Mouse (Mus musculus) Patski (cell line): ENCODE measurements around the gene Fpgt. TPM values are rescaled to one million over a fixed set of nuclear protein-coding genes. Genes with fewer than 3 reads are reported as not detected.

Experiments
- ATAC-seq: fragments of 100-300 bp; one replicate; pipeline ENCODE4 v1.8.0; 2021
- CTCF ChIA-PET: fragments of 350-600 bp; sonication (Branson Sonifier 250); formaldehyde crosslinking; loops from one replicate; lab custom pipeline; 2022; ENCODE audit warnings: inconsistent platforms; lab: Charles Lee
- POLR2A ChIA-PET: fragments of 350-600 bp; sonication (Branson Sonifier 250); formaldehyde crosslinking; loops from one replicate; lab custom pipeline; 2022; ENCODE audit warnings: antibody characterized with exemption, inconsistent platforms; lab: Charles Lee
- DNase-seq: peaks from one replicate; pipeline ENCODE4 v3.0.0-alpha.2; 2011; ENCODE audit warnings: low read depth, low spot score
- H3K27me3 ChIP-seq: fragments of 371-371 bp; one replicate; pipeline ENCODE4 v1.5.1; 2021
- CTCF ChIP-seq: fragments of 100-300 bp; IDR thresholded peaks from one replicate; pipeline ENCODE4 v1.5.1; 2021
- in situ Hi-C: fragments of 300-500 bp; cut with MboI; formaldehyde crosslinking; loops from 3 replicates; pipeline ENCODE4 v1.11.1; 2018; ENCODE audit warnings: low pct_unique_long_range_greater_than_20kb, mixed read lengths
- polyA plus RNA-seq: library from polyadenylated mRNA; unstranded; gene quantifications from one replicate; pipeline ENCODE4 v1.2.3, GENCODE M21; 2021

The Fpgt gene
- polyA plus RNA-seq, result 23.8 TPM

DNA sequence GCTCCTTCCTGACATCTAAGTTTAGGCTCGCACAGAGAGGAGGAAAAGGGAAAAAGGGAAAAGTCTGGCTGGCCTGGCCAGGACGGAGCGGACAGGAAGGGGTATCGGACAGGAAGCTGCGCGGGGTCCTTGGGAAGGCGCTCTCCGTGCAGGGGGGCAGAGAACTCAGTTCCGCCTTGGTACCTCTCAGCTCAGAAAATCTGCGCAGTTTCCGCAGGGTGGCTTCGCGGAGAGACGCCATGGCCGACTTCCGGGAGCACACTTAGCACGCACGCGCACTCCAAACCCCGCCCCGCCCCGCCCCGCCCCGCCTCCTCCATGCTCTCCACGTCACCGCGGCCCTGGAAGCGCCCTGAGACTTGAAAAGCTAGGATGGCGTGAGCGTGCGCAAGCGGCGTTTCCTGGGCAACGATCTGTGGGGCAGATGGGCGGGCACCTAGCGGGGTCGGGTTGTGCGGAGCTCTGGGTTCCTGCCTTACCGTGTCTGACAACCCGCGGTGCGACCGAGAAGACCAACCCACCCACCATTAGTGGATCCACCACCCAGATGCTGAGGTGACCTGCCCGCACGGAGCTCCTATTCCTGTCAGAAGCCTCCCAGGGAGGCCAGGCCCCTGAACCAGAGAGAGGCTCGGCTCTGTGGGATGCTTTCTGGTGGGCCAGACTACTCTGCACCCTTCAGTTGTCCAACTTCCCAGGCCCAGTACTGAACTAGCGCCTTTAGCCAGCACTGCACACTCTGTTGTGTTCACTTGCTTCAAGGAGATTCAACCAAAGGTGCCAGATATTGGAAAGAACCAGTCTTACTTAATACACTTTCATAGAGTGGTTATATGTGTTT lies at the start of gene Fpgt, which contains the start of gene Lrriq3:
Gene Fpgt (minus strand): TSS at position 288 of the 841 bp plus-strand sequence.
Gene Lrriq3 (plus strand): TSS at position 319 of the 841 bp plus-strand sequence.
- ChIA-PET CTCF (interaction anchor here (0.8 kb wide), 3 partner anchors 26 to 497 kb away, joined by 3 to 5 read pairs (median 3); partner anchors contain the start of genes Cryz and Tyw3), POLR2A (interaction anchor here (1.3 kb wide), 1 partner anchor 22 kb away, joined by 3 read pairs; no protein-coding TSS in a partner anchor)
- no peaks in the 10 kb centered on the region for H3K27me3 ChIP-seq
- TF ChIP-seq CTCF, result no peak
- in situ Hi-C loops, result loop anchor here (10.0 to 25.0 kb wide), 2 partner anchors 499 to 1181 kb away; partner anchors contain the start of genes Cryz, Msh4, Rabggtb and Tyw3
- peak; percentile 85 for DNase-seq
- peak; percentile 100 for ATAC-seq

DNA sequence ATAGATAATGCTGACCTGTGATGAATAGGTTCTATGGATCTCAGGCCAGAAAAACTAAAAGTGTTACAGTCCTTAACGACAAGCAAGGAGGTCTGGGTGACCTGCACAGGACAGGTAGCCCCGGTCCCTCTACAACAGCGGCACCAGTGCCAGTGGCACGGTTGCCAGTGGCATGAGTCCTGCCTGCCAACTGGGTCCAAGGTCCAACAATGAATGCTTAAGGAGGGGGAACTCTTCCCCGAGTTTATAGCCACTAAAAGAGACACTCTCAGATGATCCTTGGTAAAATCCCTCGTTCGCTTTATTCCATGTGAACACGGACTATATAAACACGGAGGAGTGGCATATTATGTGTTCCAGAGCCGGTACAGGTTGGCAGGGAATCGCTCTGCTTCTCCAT lies 47.8 kb upstream of the Fpgt start:
- in situ Hi-C loops, result no loop called here
- POLR2A ChIA-PET, result no interaction called here
- ATAC-seq, result no peak
- H3K27me3 ChIP-seq, result no peaks in the 10 kb centered on the region
- CTCF ChIA-PET, result no interaction called here
- no peak for TF ChIP-seq CTCF
- no peak for DNase-seq

DNA sequence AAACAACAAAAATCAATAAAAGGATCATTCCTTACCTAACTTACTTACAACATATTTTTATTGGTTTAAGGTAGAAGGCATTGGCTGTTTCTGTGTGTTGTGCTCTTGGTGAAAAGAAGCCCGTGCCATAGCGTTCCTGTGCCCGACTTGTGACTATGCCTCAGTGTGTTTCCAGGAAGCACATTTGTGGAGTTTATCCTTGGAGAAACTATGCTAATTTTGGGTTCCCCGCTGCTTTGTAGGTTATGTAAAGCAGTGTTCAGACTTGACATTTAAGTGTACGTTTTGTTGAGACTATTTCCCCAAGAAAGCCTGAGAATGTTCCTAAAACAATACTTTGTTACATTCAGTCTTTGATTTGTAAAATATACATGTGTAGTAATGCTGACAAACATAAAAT lies 44.5 kb upstream of the Fpgt start:
- ChIA-PET POLR2A (no interaction called here), CTCF (no interaction called here)
- in situ Hi-C loops, result no loop called here
- no peaks in the 10 kb centered on the region for H3K27me3 ChIP-seq
- no peak for TF ChIP-seq CTCF
- ATAC-seq (no peak), DNase-seq (no peak)

DNA sequence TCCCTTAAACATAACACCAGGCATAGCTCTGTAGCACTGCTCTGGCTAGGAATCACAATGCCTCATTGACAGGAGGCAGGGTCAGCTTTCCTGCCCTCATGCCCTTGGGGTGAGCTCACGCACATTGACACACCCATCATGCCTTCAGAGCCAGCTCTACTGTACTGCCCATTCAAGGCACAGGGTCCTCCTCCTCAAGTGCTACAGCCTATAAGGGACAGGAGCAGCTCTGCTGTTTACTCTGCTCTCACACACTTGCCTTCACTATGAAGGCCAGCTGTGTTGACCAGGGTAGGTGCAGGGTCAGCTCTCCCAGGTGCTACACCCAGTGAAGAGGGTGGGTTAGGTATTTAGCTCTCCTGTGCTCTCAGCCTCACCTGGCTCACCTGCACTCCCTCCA lies 12.8 kb upstream of the Fpgt start:
- no peak for TF ChIP-seq CTCF
- CTCF ChIA-PET, result interaction anchor here (1.4 kb wide), 1 partner anchor 9 kb away, joined by 5 read pairs; no protein-coding TSS in a partner anchor
- in situ Hi-C loops, result no loop called here
- DNase-seq (no peak), ATAC-seq (peak; percentile 60)
- peaks cover 10% of the 10 kb centered on the region for H3K27me3 ChIP-seq
- POLR2A ChIA-PET, result no interaction called here

DNA sequence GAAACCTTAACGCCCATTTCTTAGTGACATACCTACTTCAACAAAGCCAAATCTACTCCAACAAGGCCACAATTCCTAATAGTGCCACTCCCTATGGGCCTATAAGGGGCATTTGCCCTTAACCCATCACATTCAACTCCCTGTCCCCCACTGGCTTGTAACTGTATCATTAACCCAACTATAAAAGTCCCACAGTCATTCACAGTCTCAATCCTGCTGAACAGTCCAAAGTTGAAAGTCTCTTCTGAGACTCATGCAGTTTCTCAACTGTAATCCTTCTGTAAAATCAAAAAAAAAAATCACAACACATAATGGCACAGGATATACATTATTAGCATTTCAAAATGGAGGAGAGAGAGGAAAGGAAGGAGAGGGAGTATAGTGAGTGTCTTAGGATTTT lies 6.1 kb upstream of the Fpgt start:
- H3K27me3 ChIP-seq, result no peaks in the 10 kb centered on the region
- TF ChIP-seq CTCF, result no peak
- ChIA-PET CTCF (interaction anchor here (0.6 kb wide), 1 partner anchor 578 kb away, joined by 3 read pairs; no protein-coding TSS in a partner anchor), POLR2A (no interaction called here)
- no peak for ATAC-seq
- no peak for DNase-seq
- in situ Hi-C loops, result loop anchor here (10.0 to 25.0 kb wide), 2 partner anchors 504 to 1187 kb away; partner anchors contain the start of genes Cryz, Msh4, Rabggtb and Tyw3

DNA sequence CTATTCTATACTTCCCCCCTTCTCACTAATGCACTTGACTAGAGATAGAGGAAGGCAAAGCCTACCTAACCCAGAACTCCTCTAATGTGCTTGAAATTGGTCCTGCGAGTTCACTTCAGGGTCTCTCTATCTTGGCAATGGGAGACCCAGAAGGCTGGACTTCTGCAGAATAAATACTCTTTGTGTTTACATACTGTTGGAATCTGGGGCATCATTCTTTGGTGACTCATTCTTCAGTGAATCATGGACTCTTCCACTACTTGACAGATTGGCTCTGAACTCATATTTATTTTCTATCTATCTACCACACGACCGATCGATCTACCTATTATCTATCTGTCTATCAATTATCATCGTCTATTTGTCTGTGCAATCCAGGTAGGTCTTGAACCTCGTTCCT lies 1.1 kb downstream of the Fpgt start:
- H3K27me3 ChIP-seq, result no peaks in the 10 kb centered on the region
- in situ Hi-C loops, result loop anchor here (10.0 to 25.0 kb wide), 2 partner anchors 497 to 1180 kb away; partner anchors contain the start of genes Cryz, Msh4, Rabggtb and Tyw3
- POLR2A ChIA-PET, result interaction anchor here (0.7 kb wide), 1 partner anchor 609 kb away, joined by 4 read pairs; no protein-coding TSS in a partner anchor
- DNase-seq, result no peak
- no peak for ATAC-seq
- CTCF ChIA-PET, result interaction anchor here (0.6 kb wide), 1 partner anchor 708 kb away, joined by 4 read pairs; no protein-coding TSS in a partner anchor
- no peak for TF ChIP-seq CTCF

DNA sequence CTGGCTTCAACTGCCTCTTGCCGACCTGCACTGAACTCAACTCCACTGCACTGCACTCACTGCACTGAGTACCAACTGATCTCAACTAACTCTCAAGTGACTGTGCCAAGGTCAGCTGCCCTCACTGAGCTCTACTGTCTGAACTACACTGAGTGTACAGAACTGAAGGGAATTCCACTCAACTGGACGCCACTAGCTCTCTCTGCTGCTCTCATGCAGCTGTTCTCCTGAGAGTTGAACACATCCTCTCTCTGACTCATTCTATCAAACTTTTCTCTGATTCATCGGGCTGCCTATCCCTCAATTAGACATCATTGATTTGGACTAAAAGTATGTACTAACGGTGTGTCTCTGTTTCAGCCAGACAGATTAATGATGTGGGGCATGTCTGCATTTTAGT lies 15.3 kb downstream of the Fpgt start:
- peak; percentile 51 for ATAC-seq
- DNase-seq, result no peak
- ChIA-PET POLR2A (no interaction called here), CTCF (interaction anchor here (0.9 kb wide), 1 partner anchor 13 kb away, joined by 3 read pairs; no protein-coding TSS in a partner anchor)
- H3K27me3 ChIP-seq, result peaks cover 19% of the 10 kb centered on the region
- in situ Hi-C loops, result loop anchor here (25.0 kb wide), 1 partner anchor 1166 kb away; the partner anchor contains the start of genes Msh4 and Rabggtb
- no peak for TF ChIP-seq CTCF

DNA sequence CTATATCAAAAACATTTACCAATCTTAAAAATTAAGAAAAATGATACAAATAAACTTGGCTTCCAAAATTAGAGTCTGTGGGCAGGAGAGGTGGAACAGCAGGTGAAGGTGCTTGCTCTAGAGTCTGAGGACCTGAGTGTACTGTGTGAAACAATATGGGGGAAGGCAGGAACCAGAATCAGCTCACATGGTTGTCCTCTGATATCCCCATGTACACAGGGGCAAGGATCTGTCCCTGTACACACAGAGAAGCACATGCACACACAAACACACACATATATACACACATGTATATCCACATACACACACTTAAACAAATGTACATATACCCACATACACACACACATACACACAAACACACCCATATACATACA lies 33.8 kb downstream of the Fpgt start:
- ATAC-seq (no peak), DNase-seq (no peak)
- TF ChIP-seq CTCF, result no peak
- in situ Hi-C loops, result no loop called here
- CTCF ChIA-PET, result interaction anchor here (1.5 kb wide), 1 partner anchor 12 kb away, joined by 5 read pairs; no protein-coding TSS in a partner anchor
- H3K27me3 ChIP-seq, result peaks cover 4% of the 10 kb centered on the region
- POLR2A ChIA-PET, result no interaction called here

DNA sequence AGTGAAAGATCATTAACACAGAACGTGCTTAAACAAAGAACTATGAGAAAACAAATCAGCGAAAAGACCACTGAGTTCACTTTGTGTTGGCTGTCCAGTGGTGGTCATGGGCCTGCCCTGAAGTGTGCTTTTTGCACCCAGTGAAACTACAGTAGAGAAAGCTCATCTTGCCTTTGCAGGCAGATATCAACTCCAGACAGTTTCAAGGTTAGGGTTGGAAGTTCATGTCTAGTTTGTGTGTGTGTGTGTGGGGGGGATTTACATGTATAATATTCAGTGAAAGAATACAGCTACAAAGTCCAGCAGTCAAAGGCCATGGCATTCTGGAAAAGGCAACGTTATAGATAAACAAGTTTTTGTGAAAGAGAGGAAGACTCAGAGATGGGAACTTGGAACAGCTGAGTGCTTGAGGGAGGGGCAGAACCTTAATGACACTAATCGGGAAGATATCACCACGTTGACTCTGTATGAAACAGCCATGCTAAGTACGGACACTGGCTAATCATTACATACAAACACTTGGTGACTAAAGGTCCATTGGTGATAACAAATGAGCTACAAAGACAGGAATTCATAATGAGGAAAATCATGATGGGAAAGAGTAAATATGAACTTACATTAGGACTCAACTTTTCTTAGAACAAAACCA lies 34.3 kb downstream of the Fpgt start:
- in situ Hi-C loops, result no loop called here
- TF ChIP-seq CTCF, result no peak
- CTCF ChIA-PET, result interaction anchor here (1.5 kb wide), 1 partner anchor 12 kb away, joined by 5 read pairs; no protein-coding TSS in a partner anchor

DNA sequence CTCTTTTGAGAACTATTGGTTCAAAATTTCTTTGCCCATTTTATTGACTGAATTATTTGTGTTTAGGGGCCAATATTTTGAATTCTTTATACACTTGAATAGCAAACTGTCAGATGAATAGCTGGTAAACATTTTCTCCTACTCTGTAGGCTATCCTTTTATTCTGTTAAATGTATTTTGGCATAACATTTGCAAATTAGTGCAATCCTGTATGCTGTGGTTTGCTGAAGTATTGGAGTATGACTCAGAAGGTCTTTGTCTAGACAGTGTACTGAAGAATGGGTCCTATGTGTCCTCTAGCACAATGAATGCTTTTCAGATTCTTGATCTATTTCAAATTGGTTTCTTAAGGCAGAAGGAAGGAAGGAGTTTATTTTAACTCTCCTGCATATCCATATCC lies 35.6 kb downstream of the Fpgt start:
- in situ Hi-C loops, result no loop called here
- H3K27me3 ChIP-seq, result peaks cover 7% of the 10 kb centered on the region
- ATAC-seq, result no peak
- no peak for TF ChIP-seq CTCF
- DNase-seq, result no peak
- ChIA-PET POLR2A (no interaction called here), CTCF (no interaction called here)

More for the DNA sequence above, 34.3 kb downstream of the Fpgt start:
- DNase-seq (no peak), ATAC-seq (no peak)
- H3K27me3 ChIP-seq, result peaks cover 7% of the 10 kb centered on the region
- POLR2A ChIA-PET, result no interaction called here
